Mouse (Mus musculus) kidney, adult 10 weeks (tissue): ENCODE measurements around the gene Gbx2. TPM values are rescaled to one million over a fixed set of nuclear protein-coding genes. Genes with fewer than 3 reads are reported as not detected.

ENCODE experiments used
- polyA plus RNA-seq: library from polyadenylated mRNA; stranded (reverse); fragments of 350-450 nt; fragmentation: Illumina TruSeq; extraction: RNeasy Lipid Tissue Mini Kit (QIAGEN cat#74804); gene quantifications from one replicate; pipeline ENCODE4 v1.2.3, GENCODE M21; 2014; ENCODE audit warnings: low read depth, low replicate concordance

Gbx2 gene
- not detected for polyA plus RNA-seq

DNA sequence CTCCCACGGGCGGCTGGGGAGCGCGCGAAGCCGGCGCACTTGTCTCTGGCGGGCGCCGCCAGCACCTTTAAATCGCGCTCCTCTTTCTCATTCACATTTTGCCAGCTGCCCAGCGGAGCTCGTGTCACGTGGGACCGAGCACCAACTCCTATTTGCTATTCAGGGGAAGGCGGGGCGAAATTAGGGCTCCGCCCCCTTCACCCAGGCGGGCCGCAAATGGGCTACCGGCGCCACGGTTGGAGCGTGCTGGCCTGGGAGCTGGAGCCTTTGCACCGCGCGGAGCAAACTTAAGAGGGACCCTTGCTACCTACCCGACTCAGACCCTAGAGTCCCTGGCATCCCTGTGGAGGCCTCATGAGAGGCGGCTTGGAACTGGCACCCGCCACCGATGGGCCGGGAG lies at the start of gene Gbx2:
Gene Gbx2 (minus strand): TSS at position 60 of the 400 bp plus-strand sequence.

Other genes with a start within 250 kb of the Gbx2 start
- gene Asb18, start 83.5 kb upstream of the Gbx2 start, polyA plus RNA-seq = not detected
- gene Iqca, start 222.2 kb upstream of the Gbx2 start, polyA plus RNA-seq = 0.81 TPM